Mouse (Mus musculus): ENCODE results near the gene Lrrc25.
A peak's percentile ranks its signal among the peaks of the same experiment; 100 is the strongest.

Lrrc25 gene

GRCm38 (mm10) chr8:70616645-70617044 lies 690 bp downstream of the Lrrc25 start:
- DNase-seq (ENCODE audit: low spot score in 2 of 2) = no peak

DNA sequence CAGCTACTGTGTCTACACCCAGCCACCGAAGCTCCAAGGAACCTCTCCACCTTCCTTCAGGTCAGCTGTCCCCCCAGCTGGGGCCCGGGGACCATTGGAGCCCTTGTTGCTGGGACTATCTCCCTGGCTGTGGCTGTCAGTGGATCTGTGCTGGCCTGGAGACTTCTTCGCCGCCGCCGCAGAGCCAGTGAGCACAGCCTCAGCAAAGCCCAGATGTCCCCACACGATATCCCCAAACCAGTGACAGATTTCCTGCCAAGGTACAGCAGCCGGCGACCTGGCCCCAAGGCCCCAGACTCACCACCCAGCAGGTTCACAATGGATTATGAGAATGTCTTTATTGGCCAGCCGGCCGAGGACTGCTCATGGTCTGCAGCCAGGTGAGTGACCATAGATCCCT lies 2.0 kb downstream of the Lrrc25 start:
- DNase-seq (ENCODE audit: low spot score in 2 of 2) = no peak

- no peak for DNase-seq (ENCODE audit: low spot score in 2 of 2)
These were observed 3.0 kb downstream of the Lrrc25 start for GRCm38 (mm10) chr8:70618888-70619334.

- DNase-seq (ENCODE audit: low spot score in 2 of 2) = no peak
These were observed 6.3 kb downstream of the Lrrc25 start for GRCm38 (mm10) chr8:70622220-70622619.

GRCm38 (mm10) chr8:70625104-70625503 lies 9.1 kb downstream of the Lrrc25 start:
- DNase-seq (ENCODE audit: low spot score in 2 of 2) = no peak

DNA sequence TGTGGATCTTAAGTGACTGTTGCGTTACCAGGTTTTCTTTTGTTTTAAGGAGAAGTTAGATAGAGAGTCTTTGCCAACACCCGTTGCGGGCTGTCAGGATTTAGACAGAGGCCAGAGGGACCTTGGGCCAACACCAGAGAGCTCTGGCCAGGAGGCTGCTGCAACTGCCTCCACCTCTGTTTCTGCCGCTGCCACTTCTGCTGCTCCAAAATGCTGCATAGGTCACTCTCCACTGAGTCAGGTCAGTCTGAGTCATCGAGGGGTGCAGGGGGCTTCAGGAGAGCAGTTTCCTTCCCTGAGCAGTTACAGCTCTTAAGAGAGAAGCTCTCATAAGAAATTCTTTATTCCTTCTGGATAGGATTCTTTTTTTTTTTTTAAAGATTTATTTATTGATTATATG lies 11.1 kb downstream of the Lrrc25 start:
- no peak for DNase-seq (ENCODE audit: low spot score in 2 of 2)

- no peak for DNase-seq (ENCODE audit: low spot score in 2 of 2)
These were observed 13.1 kb downstream of the Lrrc25 start for GRCm38 (mm10) chr8:70628986-70629490.

DNA sequence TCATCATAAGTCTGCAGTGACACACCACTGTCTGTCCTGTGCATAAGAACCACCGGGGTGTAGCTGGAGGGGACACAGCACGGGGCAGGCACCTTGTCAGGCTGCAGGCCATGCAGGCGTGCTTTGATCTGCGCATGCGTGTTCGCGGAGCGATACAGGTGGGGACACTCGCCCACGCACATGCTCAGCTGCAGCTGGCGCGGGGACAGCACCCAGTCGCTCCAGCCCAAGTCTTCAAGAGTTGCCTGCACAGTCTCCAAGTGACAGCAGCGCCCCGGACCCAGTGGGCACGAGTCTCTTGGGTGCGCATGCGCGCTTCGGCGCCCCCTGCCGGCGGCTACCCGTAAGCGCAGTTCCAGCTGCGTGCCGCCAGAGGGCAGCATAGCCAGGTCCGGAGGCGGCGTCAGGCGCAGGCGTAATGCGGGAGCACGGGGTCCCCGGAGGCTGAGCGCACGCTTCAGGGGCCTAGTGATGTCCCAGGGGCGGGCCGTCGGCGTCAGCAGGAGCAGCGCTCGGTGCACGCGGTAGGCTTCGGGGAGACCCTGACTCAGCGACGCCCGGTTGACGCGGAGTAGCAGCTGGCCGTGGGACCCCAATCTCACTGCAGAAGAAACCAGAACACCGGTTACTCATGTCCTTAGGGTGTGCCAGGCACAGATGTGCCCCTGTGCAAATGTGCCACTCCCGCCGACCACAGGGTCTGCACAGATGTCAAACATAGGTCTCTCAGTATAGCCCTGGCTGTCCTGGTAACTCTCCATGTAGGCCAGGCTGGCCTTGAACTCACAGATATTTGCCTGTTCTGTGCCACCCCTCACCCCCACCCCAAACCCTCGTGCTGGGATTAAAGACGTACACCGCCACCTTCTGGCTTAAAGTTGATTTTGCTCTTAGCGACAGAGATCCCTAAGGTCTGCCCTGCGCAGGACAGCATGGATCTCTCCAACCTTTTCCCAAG lies 13.9 kb downstream of the Lrrc25 start:
- DNase-seq (ENCODE audit: low spot score in 2 of 2) = peak; percentile 83 to 85

GRCm38 (mm10) chr8:70630532-70631381 lies 14.8 kb downstream of the Lrrc25 start:
- DNase-seq (ENCODE audit: low spot score in 2 of 2) = peak in 1 of 2 experiments; percentile 62

DNA sequence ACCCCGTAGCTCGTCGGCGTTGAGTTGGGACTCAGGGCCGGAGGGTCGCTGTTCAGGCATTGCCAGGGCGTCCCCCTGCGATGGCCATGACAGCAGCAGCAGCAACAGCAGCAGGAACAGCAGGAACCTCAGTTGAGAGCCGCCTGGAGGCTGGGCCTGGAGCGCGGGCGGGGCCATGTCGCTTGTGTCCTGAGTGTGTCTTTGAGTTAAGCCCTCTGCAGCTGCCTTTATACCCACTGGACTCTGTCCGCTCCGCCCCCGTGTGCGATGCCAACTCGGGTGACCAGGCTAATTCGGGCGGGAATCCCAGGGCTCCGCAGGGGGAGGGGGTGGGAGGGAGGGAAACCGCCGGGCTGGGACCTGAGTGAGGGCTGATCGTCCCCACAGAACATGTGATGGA lies 15.5 kb downstream of the Lrrc25 start:
- DNase-seq (ENCODE audit: low spot score in 2 of 2) = no peak

GRCm38 (mm10) chr8:70632346-70632892 lies 16.5 kb downstream of the Lrrc25 start, which contains the start of gene Gdf15:
TSS of gene Gdf15 (minus strand) at chr8:70632456.
- DNase-seq (ENCODE audit: low spot score in 2 of 2) = no peak

DNA sequence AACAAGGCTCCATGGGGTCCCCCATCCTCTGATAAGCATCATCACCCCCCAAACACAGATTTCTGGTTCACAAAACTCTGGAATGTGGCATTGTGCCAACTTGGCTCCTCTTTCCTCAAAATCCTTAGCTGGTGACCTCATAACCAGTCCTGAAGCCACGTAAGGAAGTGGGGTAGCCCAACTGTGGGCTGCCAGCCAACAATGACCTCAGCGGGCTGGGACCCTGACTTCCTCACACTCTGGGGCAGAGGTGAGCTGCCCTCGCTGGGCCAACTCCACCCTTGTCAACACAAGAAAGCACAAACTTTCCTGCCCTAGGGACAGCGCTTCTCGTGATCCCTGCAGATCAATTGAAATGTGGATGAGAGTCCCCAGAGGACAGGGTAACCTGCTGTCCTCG lies 18.1 kb downstream of the Lrrc25 start:
- DNase-seq (ENCODE audit: low spot score in 2 of 2) = peak; percentile 49 to 75

DNA sequence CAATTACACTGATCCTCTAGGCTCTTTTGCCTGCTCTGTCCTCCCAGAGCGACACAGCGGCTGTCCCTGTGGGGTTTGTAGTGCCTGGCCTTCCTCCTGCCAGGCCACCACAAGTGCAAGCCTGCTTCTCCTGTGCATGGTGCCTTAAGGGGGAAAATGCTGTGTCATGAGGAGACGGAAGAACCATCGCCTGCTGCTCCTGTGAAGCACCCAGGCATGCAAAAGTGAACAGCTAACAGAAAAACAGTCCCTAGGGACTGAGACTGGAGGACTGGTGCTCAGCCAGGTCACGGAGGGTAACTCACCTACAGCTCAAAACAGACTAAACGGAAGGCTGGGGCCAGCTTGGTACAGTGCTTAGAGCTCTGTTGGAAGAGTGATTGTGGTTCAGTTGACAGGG lies 19.6 kb downstream of the Lrrc25 start:
- no peak for DNase-seq (ENCODE audit: low spot score in 2 of 2)

DNA sequence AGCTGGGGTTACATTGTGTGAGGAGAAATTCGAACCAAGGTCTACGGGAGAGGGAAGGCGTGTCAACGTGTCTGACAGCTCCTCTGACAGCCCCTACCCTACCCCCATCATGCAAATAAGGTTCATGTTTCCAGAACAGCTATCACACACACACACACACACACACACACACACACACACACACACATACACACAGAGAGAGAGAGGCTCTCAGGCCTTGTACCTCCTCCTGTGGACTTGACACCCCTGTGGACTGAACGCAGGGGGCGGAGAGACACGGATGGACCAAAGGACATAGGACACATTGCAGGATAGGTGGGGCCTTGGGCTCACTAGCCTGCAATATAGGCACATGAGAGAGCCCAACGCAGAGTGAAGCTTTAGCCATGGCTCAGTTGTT lies 20.9 kb downstream of the Lrrc25 start:
- DNase-seq (ENCODE audit: low spot score in 2 of 2) = no peak

GRCm38 (mm10) chr8:70638752-70639151 lies 22.8 kb downstream of the Lrrc25 start:
- no peak for DNase-seq (ENCODE audit: low spot score in 2 of 2)

GRCm38 (mm10) chr8:70643019-70643418 lies 27.1 kb downstream of the Lrrc25 start:
- no peak for DNase-seq (ENCODE audit: low spot score in 2 of 2)

- DNase-seq (ENCODE audit: low spot score in 2 of 2) = no peak
These were observed 28.1 kb downstream of the Lrrc25 start for GRCm38 (mm10) chr8:70644065-70644464.

- no peak for DNase-seq (ENCODE audit: low spot score in 2 of 2)
These were observed 29.7 kb downstream of the Lrrc25 start for GRCm38 (mm10) chr8:70645501-70646224.

GRCm38 (mm10) chr8:70646369-70646768 lies 30.4 kb downstream of the Lrrc25 start:
- DNase-seq (ENCODE audit: low spot score in 2 of 2) = no peak

DNA sequence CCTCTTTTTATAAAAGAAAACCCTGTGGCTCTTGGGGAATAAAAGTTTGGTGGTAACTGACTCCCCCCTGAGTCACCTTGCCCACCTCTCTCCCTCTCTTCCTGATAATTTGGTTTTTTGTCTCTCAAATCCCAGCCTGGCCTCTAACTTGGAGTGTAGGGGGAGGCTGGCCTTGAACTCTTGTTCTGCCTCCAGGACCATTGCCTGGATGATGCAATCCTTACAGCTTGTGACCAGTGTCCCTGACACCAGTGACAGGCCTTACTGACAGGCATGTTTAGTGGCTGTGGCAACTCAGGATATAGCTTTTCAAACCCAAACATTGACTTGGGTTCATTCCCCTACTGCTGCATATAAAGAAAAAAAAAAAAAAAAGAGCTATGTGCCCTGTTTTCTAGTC lies 30.8 kb downstream of the Lrrc25 start:
- no peak for DNase-seq (ENCODE audit: low spot score in 2 of 2)

All from urinary bladder, postnatal 4 days (tissue).